Mouse (Mus musculus): ENCODE results near the gene Atp1b1. TPM values are rescaled to one million over a fixed set of nuclear protein-coding genes. Genes with fewer than 3 reads are reported as not detected.
A peak's percentile ranks its signal among the peaks of the same experiment; 100 is the strongest.

Atp1b1 gene
- 1,000 to 10,000 TPM; 1,433 to 1,539 TPM for total RNA-seq (2021)
- long read RNA-seq, transcript Atp1b1-201 (6 exons, 2,580 nt) = major isoform, 870 of 1,244 reads
- long read RNA-seq, partial matches to known transcripts = 30 of 1,244 reads
- long read RNA-seq, other reads (novel, unspliced or antisense) = 344 of 1,244 reads

GRCm38 (mm10) chr1:164458245-164458613 lies at the start of gene Atp1b1:
TSS of gene Atp1b1 (minus strand) at chr1:164458355.
- peak; percentile 88 to 93 for DNase-seq (ENCODE audit: low spot score in 2 of 2)

GRCm38 (mm10) chr1:164505096-164505495 lies 46.9 kb upstream of the Atp1b1 start:
- DNase-seq (ENCODE audit: low spot score in 2 of 2) = no peak

GRCm38 (mm10) chr1:164503140-164503730 lies 45.1 kb upstream of the Atp1b1 start:
- no peak for DNase-seq (ENCODE audit: low spot score in 2 of 2)

- DNase-seq (ENCODE audit: low spot score in 2 of 2) = no peak
Observed at GRCm38 (mm10) chr1:164502231-164502630, 44.1 kb upstream of the Atp1b1 start.

GRCm38 (mm10) chr1:164494741-164495512 lies 36.8 kb upstream of the Atp1b1 start:
- no peak for DNase-seq (ENCODE audit: low spot score in 2 of 2)

GRCm38 (mm10) chr1:164494215-164494614 lies 36.1 kb upstream of the Atp1b1 start:
- no peak for DNase-seq (ENCODE audit: low spot score in 2 of 2)

GRCm38 (mm10) chr1:164493042-164493705 lies 35.0 kb upstream of the Atp1b1 start:
- DNase-seq (ENCODE audit: low spot score in 2 of 2) = peak; percentile 40 to 47

GRCm38 (mm10) chr1:164492476-164492875 lies 34.3 kb upstream of the Atp1b1 start:
- DNase-seq (ENCODE audit: low spot score in 2 of 2) = no peak

GRCm38 (mm10) chr1:164489961-164490594 lies 31.9 kb upstream of the Atp1b1 start:
- DNase-seq (ENCODE audit: low spot score in 2 of 2) = no peak

GRCm38 (mm10) chr1:164483728-164484127 lies 25.6 kb upstream of the Atp1b1 start:
- DNase-seq (ENCODE audit: low spot score in 2 of 2) = no peak

GRCm38 (mm10) chr1:164482833-164483232 lies 24.7 kb upstream of the Atp1b1 start:
- no peak for DNase-seq (ENCODE audit: low spot score in 2 of 2)

- DNase-seq (ENCODE audit: low spot score in 2 of 2) = no peak
Observed at GRCm38 (mm10) chr1:164481645-164482354, 23.6 kb upstream of the Atp1b1 start.

GRCm38 (mm10) chr1:164480755-164481644 lies 22.8 kb upstream of the Atp1b1 start:
- no peak for DNase-seq (ENCODE audit: low spot score in 2 of 2)

- peak in 1 of 2 experiments; percentile 35 for DNase-seq (ENCODE audit: low spot score in 2 of 2)
Observed at GRCm38 (mm10) chr1:164475895-164476294, 17.7 kb upstream of the Atp1b1 start.

GRCm38 (mm10) chr1:164474778-164475511 lies 16.8 kb upstream of the Atp1b1 start:
- DNase-seq (ENCODE audit: low spot score in 2 of 2) = no peak

GRCm38 (mm10) chr1:164474310-164474709 lies 16.2 kb upstream of the Atp1b1 start:
- no peak for DNase-seq (ENCODE audit: low spot score in 2 of 2)

- DNase-seq (ENCODE audit: low spot score in 2 of 2) = no peak
Observed at GRCm38 (mm10) chr1:164473398-164473797, 15.2 kb upstream of the Atp1b1 start.

GRCm38 (mm10) chr1:164471632-164472031 lies 13.5 kb upstream of the Atp1b1 start:
- no peak for DNase-seq (ENCODE audit: low spot score in 2 of 2)

- DNase-seq (ENCODE audit: low spot score in 2 of 2) = no peak
Observed at GRCm38 (mm10) chr1:164470985-164471384, 12.8 kb upstream of the Atp1b1 start.

Measured in layer of hippocampus, postnatal 10 days (tissue).